18 mouse cellular contexts compared by ENCODE assay signal in the genomic region with DNA sequence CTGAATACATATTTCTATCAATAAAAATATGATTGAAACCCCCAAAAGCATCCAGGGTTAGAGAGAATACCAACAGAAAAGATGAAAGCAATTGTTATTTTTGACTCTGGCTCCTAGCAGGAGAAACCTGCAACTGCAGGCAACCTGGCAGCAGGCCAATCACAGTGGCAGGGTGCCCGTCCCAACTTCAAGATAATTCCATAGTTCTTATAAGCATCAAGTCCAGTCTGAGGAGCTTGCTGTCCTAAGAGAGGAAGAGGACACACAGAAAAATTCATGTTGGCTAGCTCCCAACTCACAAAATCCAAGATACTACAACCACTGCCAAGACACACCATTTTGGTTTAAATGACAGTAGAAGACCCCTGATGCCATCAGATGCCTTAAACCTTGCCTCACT.
DNase-seq lines count a peak whose midpoint lies in the region; ATAC-seq and TF ChIP-seq lines count a peak whose summit lies in the region.
"Had no signal": no experiment of that assay in that cellular context is flagged by ENCODE, and none has a peak within 500 bp of the region (broad histone marks: within the 10 kb centered on the region; RNA-seq: fewer than 3 reads in every experiment).

No protein-coding gene starts in this region.

- H3K27me3 ChIP-seq in heart, postnatal 0 days (ENCODE audit: control insufficient read depth, insufficient read depth, low read length): no peaks in the 10 kb centered on the region
- no peaks in the 10 kb centered on the region for H3K27me3 ChIP-seq in MEL (ENCODE audit: control insufficient read depth in 1 of 2, insufficient read depth in 2 of 2, low read length in 2 of 2)
- H3K27me3 ChIP-seq: embryonic facial prominence, embryonic 12.5 days; forebrain, embryonic 12.5 days; midbrain, embryonic 12.5 days; neural tube, embryonic 12.5 days had no signal

- H3K4me1 ChIP-seq in heart, postnatal 0 days (ENCODE audit: control insufficient read depth, insufficient read depth): peaks cover 3% of the 10 kb centered on the region; the same call in 1 of the 2 replicates
- no peaks in the 10 kb centered on the region for H3K4me1 ChIP-seq in MEL (ENCODE audit: control insufficient read depth in 1 of 2, insufficient read depth in 2 of 2, low read length in 2 of 2)
- H3K4me1 ChIP-seq: embryonic facial prominence, embryonic 12.5 days; forebrain, embryonic 12.5 days; neural tube, embryonic 12.5 days had no signal

- no peak overlapping the region for H3K4me3 ChIP-seq in heart, postnatal 0 days (ENCODE audit: low read depth, low read length)
- H3K4me3 ChIP-seq in MEL (ENCODE audit: control insufficient read depth in 1 of 2, insufficient read depth in 1 of 2, low read depth in 2 of 2, low read length in 2 of 2): no peak overlapping the region
- H3K4me3 ChIP-seq: embryonic facial prominence, embryonic 12.5 days; forebrain, embryonic 12.5 days; midbrain, embryonic 12.5 days; neural tube, embryonic 12.5 days had no signal

- no peaks in the 10 kb centered on the region for H3K79me2 ChIP-seq in MEL (ENCODE audit: control insufficient read depth, insufficient read depth, low read length, poor library complexity)

- TF ChIP-seq POLR2A in MEL (IDR thresholded peaks at IDR 0.05; ENCODE audit: control insufficient read depth in 1 of 2, insufficient read depth in 1 of 2, low read depth in 1 of 2, low read length in 2 of 2, poor library complexity in 1 of 2): no peak
- no peak for TF ChIP-seq POLR2A in brain, embryonic 14.5 days (IDR thresholded peaks at IDR 0.05; ENCODE audit: borderline replicate concordance, extremely low read depth, insufficient read depth, insufficient read length, poor library complexity, severe bottlenecking)

- TF ChIP-seq RAD21 in MEL (IDR thresholded peaks at IDR 0.05; ENCODE audit: low read depth, low read length): no peak

- no peak overlapping the region for H3K4me2 ChIP-seq in heart, postnatal 0 days (ENCODE audit: low read depth, low read length)
- H3K4me2 ChIP-seq: embryonic facial prominence, embryonic 12.5 days; midbrain, embryonic 12.5 days; neural tube, embryonic 12.5 days had no signal

- H3K9me3 ChIP-seq in heart, postnatal 0 days (replicated peaks; ENCODE audit: control insufficient read depth, low read length): no peaks in the 10 kb centered on the region
- H3K9me3 ChIP-seq in MEL (replicated peaks; ENCODE audit: insufficient read depth, low read length): no peaks in the 10 kb centered on the region
- H3K9me3 ChIP-seq: embryonic facial prominence, embryonic 12.5 days; forebrain, embryonic 12.5 days; midbrain, embryonic 12.5 days; neural tube, embryonic 12.5 days had no signal

- H3K9ac ChIP-seq in heart, postnatal 0 days (replicated peaks; ENCODE audit: low read depth, low read length): no peak overlapping the region
- no peak overlapping the region for H3K9ac ChIP-seq in MEL (ENCODE audit: control insufficient read depth, low read depth, low read length, poor library complexity, severe bottlenecking)
- H3K9ac ChIP-seq: embryonic facial prominence, embryonic 12.5 days; forebrain, embryonic 12.5 days; midbrain, embryonic 12.5 days; neural tube, embryonic 12.5 days had no signal

- intact Hi-C loops in heart, postnatal 25 days (cut with DNase I): no loop called here

- H3K36me3 ChIP-seq in heart, postnatal 0 days (replicated peaks; ENCODE audit: control insufficient read depth, insufficient read depth, low read length): no peaks in the 10 kb centered on the region
- no peaks in the 10 kb centered on the region for H3K36me3 ChIP-seq in MEL (ENCODE audit: control insufficient read depth in 1 of 2, insufficient read depth in 2 of 2, low read length in 2 of 2)
- H3K36me3 ChIP-seq: embryonic facial prominence, embryonic 12.5 days; forebrain, embryonic 12.5 days; midbrain, embryonic 12.5 days; neural tube, embryonic 12.5 days had no signal

- WGBS in heart, postnatal 0 days: 0% methylated on average over 1 of the region's 1 CpGs

- peak; percentile 77 to 83 for DNase-seq in cerebellum, postnatal 10 days
- DNase-seq in cerebellum, adult 8-10 months: no peak
- DNase-seq in heart, postnatal 0 days (ENCODE audit: low spot score): peak; percentile 29
- no peak for DNase-seq in heart, postnatal 25 days (ENCODE audit: low spot score)
- peak; percentile 48 for DNase-seq in MEL (ENCODE audit: low read depth, low spot score)
- DNase-seq in brain, embryonic 14.5 days (ENCODE audit: low read depth): peak; percentile 55
- DNase-seq in spleen, postnatal 36 days (ENCODE audit: low spot score in 2 of 2): no peak
- no peak for DNase-seq in embryo, embryonic 9.5 days (ENCODE audit: extremely low spot score)
- DNase-seq: gastrocnemius, postnatal 36 days; layer of hippocampus, postnatal 36 days; lung, postnatal 10 days had no signal

- no peak for TF ChIP-seq EP300 in heart, postnatal 0 days (IDR thresholded peaks at IDR 0.05; ENCODE audit: low read depth)
- no peak for TF ChIP-seq EP300 in MEL (IDR thresholded peaks at IDR 0.05; ENCODE audit: low read depth in 1 of 2, low read length in 2 of 2)

- H3K27ac ChIP-seq in heart, postnatal 0 days (ENCODE audit: low read depth): no peak overlapping the region
- H3K27ac ChIP-seq in MEL (ENCODE audit: control insufficient read depth, low read depth, low read length): no peak overlapping the region
- H3K27ac ChIP-seq: embryonic facial prominence, embryonic 12.5 days; forebrain, embryonic 12.5 days; kidney, postnatal 0 days; midbrain, embryonic 12.5 days; neural tube, embryonic 12.5 days; stomach, postnatal 0 days had no signal

- no peak for TF ChIP-seq CTCF in heart, postnatal 0 days (IDR thresholded peaks at IDR 0.05; ENCODE audit: low read depth)
- no peak for TF ChIP-seq CTCF in MEL (IDR thresholded peaks at IDR 0.05 in 2 of 3, conservative IDR thresholded peaks at IDR 0.05 in 1 of 3; ENCODE audit: control insufficient read depth in 1 of 3, insufficient read depth in 1 of 3, low read depth in 2 of 3, low read length in 3 of 3, poor library complexity in 1 of 3, severe bottlenecking in 1 of 3)
- no peak for TF ChIP-seq CTCF in brain, embryonic 14.5 days (IDR thresholded peaks at IDR 0.05; ENCODE audit: borderline replicate concordance, extremely low read depth, insufficient read depth, insufficient read length)

- no peak for ATAC-seq in heart, postnatal 0 days (ENCODE audit: insufficient read depth, low read depth)
- ATAC-seq: hindbrain, embryonic 16.5 days had no signal

TF ChIP-seq in MEL, 35 proteins besides CTCF, POLR2A, EP300 and RAD21:
- TF ChIP-seq GABPA (IDR thresholded peaks at IDR 0.05; ENCODE audit: low read depth, low read length) (no peak), MEF2A (IDR thresholded peaks at IDR 0.05; ENCODE audit: extremely low read depth, insufficient replicate concordance, low read depth, low read length, poor library complexity, severe bottlenecking) (no peak), SMC3 (IDR thresholded peaks at IDR 0.05; ENCODE audit: low read depth, low read length) (no peak), USF2 (IDR thresholded peaks at IDR 0.05; ENCODE audit: borderline replicate concordance in 1 of 2, insufficient read depth in 1 of 2, low read depth in 1 of 2, low read length in 2 of 2) (no peak), TCF12 (IDR thresholded peaks at IDR 0.05; ENCODE audit: low read depth, low read length) (no peak), NRF1 (IDR thresholded peaks at IDR 0.05; ENCODE audit: insufficient read depth, low read depth, low read length, poor library complexity, severe bottlenecking) (no peak), BHLHE40 (IDR thresholded peaks at IDR 0.05; ENCODE audit: borderline replicate concordance, low read depth, low read length) (no peak)

Comparison
In these comparisons a context has a peak if more than half of its experiments do, and no peak if none do; other contexts are left out.
1. DNase-seq: peak in cerebellum, postnatal 10 days (2 of 2), heart, postnatal 0 days (single experiment), MEL (single experiment) and brain, embryonic 14.5 days (single experiment); none in cerebellum, adult 8-10 months (single experiment), heart, postnatal 25 days (single experiment), spleen, postnatal 36 days (0 of 2) and embryo, embryonic 9.5 days (single experiment).